Mouse (Mus musculus): ENCODE measurements around the gene Cstl1. TPM values are rescaled to one million over a fixed set of nuclear protein-coding genes. Genes with fewer than 3 reads are reported as not detected.
"Not testable (repeated sequence)": the region's sequence is repeated elsewhere in the genome, so short reads cannot be mapped to it uniquely, and the experiment has no call there.

The Cstl1 gene
- polyA plus RNA-seq, 1 experiment = not detected

DNA sequence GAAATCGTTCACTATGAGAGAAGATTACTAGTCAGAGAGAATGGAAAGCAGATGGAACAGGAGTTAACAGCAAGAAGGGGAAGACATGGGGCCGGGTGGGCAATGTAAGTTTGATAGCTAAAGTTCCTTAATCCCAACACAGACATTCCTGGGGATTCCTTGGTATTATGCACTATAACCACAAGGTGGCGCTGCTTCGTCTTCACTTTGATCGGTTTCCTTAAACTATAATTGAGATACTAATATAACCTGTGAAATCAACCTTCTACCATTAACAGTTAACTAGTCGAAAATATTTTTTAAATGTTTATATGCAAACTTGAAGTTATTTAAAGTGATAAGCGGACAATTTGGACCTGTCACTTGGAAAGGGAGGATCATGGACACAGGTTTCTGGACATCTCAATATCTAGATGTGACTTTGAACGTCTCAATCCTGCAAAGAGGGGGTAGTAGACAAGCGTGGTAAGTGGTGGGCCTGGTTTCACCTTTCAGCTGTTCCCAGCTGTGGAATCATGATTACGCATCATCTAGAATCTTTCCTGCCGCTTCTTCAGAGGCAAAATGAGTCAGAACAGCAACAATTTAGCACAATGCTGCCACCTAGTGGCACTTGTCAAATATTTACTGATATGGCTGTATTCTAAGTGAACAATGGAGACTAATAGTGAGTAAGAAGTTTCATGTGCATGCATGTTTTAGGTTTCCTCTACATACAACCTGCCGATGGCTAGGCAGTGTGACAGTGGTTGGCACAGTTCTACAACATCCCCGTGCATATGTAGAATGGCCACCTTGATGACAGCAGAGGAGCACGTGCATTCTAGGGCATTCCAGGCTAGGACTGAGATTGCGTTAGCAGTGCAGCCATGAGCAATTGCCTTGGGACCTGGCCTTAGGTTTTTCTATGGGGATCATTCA is 2.0 kb downstream of the Cstl1 start:
- Histone ChIP-seq H3K9me3 (replicated peaks; ENCODE audit: control insufficient read depth, insufficient read depth, low read length, poor library complexity, severe bottlenecking) (no peaks in the 10 kb centered on the region), H3K36me3 (ENCODE audit: control insufficient read depth, insufficient read depth, low read length, poor library complexity, severe bottlenecking) (no peaks in the 10 kb centered on the region), H3K4me1 (ENCODE audit: control insufficient read depth, insufficient read depth, low read length) (no peaks in the 10 kb centered on the region), H3K27me3 (ENCODE audit: control insufficient read depth, insufficient read depth, low read length, poor library complexity, severe bottlenecking) (no peaks in the 10 kb centered on the region), H3K27ac (ENCODE audit: insufficient read depth, low read length) (no peak overlapping the region), H3K4me3 (ENCODE audit: low read depth, low read length) (peak overlapping the region; percentile 38), H3K9ac (ENCODE audit: low read depth, poor library complexity, severe bottlenecking) (no peak overlapping the region)
- no peak for TF ChIP-seq POLR2A (IDR thresholded peaks at IDR 0.05; ENCODE audit: insufficient read depth, low read length)
- TF ChIP-seq CTCF (IDR thresholded peaks at IDR 0.05; ENCODE audit: low read depth, low read length) = no peak
- TF ChIP-seq EP300 (IDR thresholded peaks at IDR 0.05; ENCODE audit: insufficient read depth, low read depth, low read length) = no peak

GRCm38 (mm10) chr2:148754310-148754846 is 4.2 kb downstream of the Cstl1 start:
- no peaks in the 10 kb centered on the region for H3K4me1 ChIP-seq (ENCODE audit: control insufficient read depth, insufficient read depth, low read length)
- H3K36me3 ChIP-seq (ENCODE audit: control insufficient read depth, insufficient read depth, low read length, poor library complexity, severe bottlenecking) = no peaks in the 10 kb centered on the region
- no peak for TF ChIP-seq POLR2A (IDR thresholded peaks at IDR 0.05; ENCODE audit: insufficient read depth, low read length)
- no peak for TF ChIP-seq EP300 (IDR thresholded peaks at IDR 0.05; ENCODE audit: insufficient read depth, low read depth, low read length)
- no peak for TF ChIP-seq CTCF (IDR thresholded peaks at IDR 0.05; ENCODE audit: low read depth, low read length)
- no peaks in the 10 kb centered on the region for H3K27me3 ChIP-seq (ENCODE audit: control insufficient read depth, insufficient read depth, low read length, poor library complexity, severe bottlenecking)
- H3K27ac ChIP-seq (ENCODE audit: insufficient read depth, low read length) = no peak overlapping the region
- no peak overlapping the region for H3K4me3 ChIP-seq (ENCODE audit: low read depth, low read length)
- H3K9ac ChIP-seq (ENCODE audit: low read depth, poor library complexity, severe bottlenecking) = no peak overlapping the region
- no peaks in the 10 kb centered on the region for H3K9me3 ChIP-seq (replicated peaks; ENCODE audit: control insufficient read depth, insufficient read depth, low read length, poor library complexity, severe bottlenecking)

DNA sequence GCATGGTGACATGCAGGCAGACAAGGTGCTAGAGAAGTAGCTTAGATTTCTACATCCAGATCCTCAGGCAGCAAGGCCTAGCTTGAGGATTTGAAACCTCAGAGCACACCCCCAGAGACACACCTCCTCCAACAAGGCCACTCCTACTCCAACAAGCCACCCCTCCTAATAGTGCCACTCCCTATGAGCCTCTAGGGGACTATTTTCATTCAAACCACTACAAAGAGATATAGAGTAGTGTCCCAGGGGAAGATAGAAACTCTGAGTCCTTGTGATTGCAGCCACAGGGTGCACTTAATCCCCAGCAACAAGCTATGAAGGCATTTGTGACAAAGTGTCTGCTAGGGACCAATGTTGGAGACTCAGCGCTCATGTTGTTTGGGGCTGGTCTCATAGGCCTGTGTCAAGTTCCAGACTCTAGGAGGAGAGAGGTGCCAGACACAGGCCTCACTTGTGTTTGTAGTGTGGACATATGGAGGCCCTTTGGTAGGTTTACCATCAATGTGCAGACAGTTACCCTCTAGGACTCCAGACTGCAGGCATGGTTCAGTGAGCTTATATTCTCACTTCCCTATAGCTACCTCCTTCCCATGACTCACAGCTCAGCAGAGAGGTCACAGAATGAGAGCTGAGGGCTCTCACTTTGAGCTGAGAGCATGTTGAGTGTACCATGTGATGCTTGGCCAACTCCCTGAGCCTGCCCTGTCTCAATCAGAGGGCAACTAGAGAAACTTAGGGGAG is 13.7 kb downstream of the Cstl1 start:
- Histone ChIP-seq H3K4me3 (ENCODE audit: low read depth, low read length) (no peak overlapping the region), H3K4me1 (ENCODE audit: control insufficient read depth, insufficient read depth, low read length) (no peaks in the 10 kb centered on the region), H3K27ac (ENCODE audit: insufficient read depth, low read length) (no peak overlapping the region), H3K36me3 (ENCODE audit: control insufficient read depth, insufficient read depth, low read length, poor library complexity, severe bottlenecking) (no peaks in the 10 kb centered on the region), H3K9me3 (replicated peaks; ENCODE audit: control insufficient read depth, insufficient read depth, low read length, poor library complexity, severe bottlenecking) (no peaks in the 10 kb centered on the region), H3K9ac (ENCODE audit: low read depth, poor library complexity, severe bottlenecking) (no peak overlapping the region), H3K27me3 (ENCODE audit: control insufficient read depth, insufficient read depth, low read length, poor library complexity, severe bottlenecking) (no peaks in the 10 kb centered on the region)
- TF ChIP-seq CTCF (IDR thresholded peaks at IDR 0.05; ENCODE audit: low read depth, low read length) (no peak), EP300 (IDR thresholded peaks at IDR 0.05; ENCODE audit: insufficient read depth, low read depth, low read length) (no peak), POLR2A (IDR thresholded peaks at IDR 0.05; ENCODE audit: insufficient read depth, low read length) (no peak)

DNA sequence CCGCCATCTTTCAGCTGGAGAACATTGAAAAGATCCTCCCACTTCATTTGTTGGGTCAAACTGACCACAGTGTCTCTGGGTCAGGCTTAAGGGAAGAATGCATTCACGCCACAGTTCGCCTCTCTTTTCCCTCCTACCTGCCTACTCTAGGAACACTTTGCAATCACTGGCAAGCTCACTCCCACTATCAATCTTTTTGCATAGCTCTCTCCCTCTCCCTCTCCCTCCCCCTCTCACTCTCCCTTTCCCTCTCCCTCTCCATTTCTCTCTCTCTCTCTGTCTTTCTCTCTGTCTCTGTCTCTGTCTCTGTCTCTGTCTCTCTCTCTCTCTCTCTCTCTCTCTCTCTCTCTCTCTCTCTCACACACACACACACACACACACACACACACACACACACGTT is 21.2 kb downstream of the Cstl1 start, which contains the start of gene Cst11:
Gene Cst11 (minus strand): TSS at position 101 of the 400 bp plus-strand sequence.
- not testable (repeated sequence) for H3K4me1 ChIP-seq (ENCODE audit: control insufficient read depth, insufficient read depth, low read length); H3K27ac ChIP-seq (ENCODE audit: insufficient read depth, low read length); H3K27me3 ChIP-seq (ENCODE audit: control insufficient read depth, insufficient read depth, low read length, poor library complexity, severe bottlenecking); H3K36me3 ChIP-seq (ENCODE audit: control insufficient read depth, insufficient read depth, low read length, poor library complexity, severe bottlenecking); H3K9me3 ChIP-seq (replicated peaks; ENCODE audit: control insufficient read depth, insufficient read depth, low read length, poor library complexity, severe bottlenecking); H3K9ac ChIP-seq (ENCODE audit: low read depth, poor library complexity, severe bottlenecking); H3K4me3 ChIP-seq (ENCODE audit: low read depth, low read length)

GRCm38 (mm10) chr2:148781709-148782108 is 31.6 kb downstream of the Cstl1 start, which contains the start of gene 8030411F24Rik:
TSS of gene 8030411F24Rik (plus strand) at chr2:148782009.
- H3K36me3 ChIP-seq (ENCODE audit: control insufficient read depth, insufficient read depth, low read length, poor library complexity, severe bottlenecking) = no peaks in the 10 kb centered on the region
- H3K27ac ChIP-seq (ENCODE audit: insufficient read depth, low read length) = no peak within 1 kb of the TSS
- no peaks in the 10 kb centered on the region for H3K4me1 ChIP-seq (ENCODE audit: control insufficient read depth, insufficient read depth, low read length)
- no peak within 1 kb of the TSS for H3K9ac ChIP-seq (ENCODE audit: low read depth, poor library complexity, severe bottlenecking)
- H3K9me3 ChIP-seq (replicated peaks; ENCODE audit: control insufficient read depth, insufficient read depth, low read length, poor library complexity, severe bottlenecking) = no peaks in the 10 kb centered on the region
- TF ChIP-seq POLR2A (IDR thresholded peaks at IDR 0.05; ENCODE audit: insufficient read depth, low read length) (no peak), CTCF (IDR thresholded peaks at IDR 0.05; ENCODE audit: low read depth, low read length) (no peak), EP300 (IDR thresholded peaks at IDR 0.05; ENCODE audit: insufficient read depth, low read depth, low read length) (no peak)
- no peak within 1 kb of the TSS for H3K4me3 ChIP-seq (ENCODE audit: low read depth, low read length)
- no peaks in the 10 kb centered on the region for H3K27me3 ChIP-seq (ENCODE audit: control insufficient read depth, insufficient read depth, low read length, poor library complexity, severe bottlenecking)

Measured in ES-Bruce4 (cell line).